Mouse (Mus musculus) thymus, postnatal 36 days (tissue): ENCODE results near the gene Atxn1.

Source experiments
- DNase-seq, 2 experiments: peaks; one replicate each; pipeline ENCODE4 v3.0.0; 2022; ENCODE audit warnings: mixed read lengths in 2 of 2

Gene Atxn1

GRCm38 (mm10) chr13:45891073-45891472 lies 73.7 kb downstream of the Atxn1 start:
- DNase-seq: no peak

- no peak for DNase-seq
Measured at GRCm38 (mm10) chr13:45888953-45889749, 75.7 kb downstream of the Atxn1 start.

- peak; percentile 25 to 53 for DNase-seq
Measured at GRCm38 (mm10) chr13:45884878-45885277, 79.9 kb downstream of the Atxn1 start.

- DNase-seq: no peak
Measured at GRCm38 (mm10) chr13:45883791-45884238, 81.0 kb downstream of the Atxn1 start.

GRCm38 (mm10) chr13:45882976-45883440 lies 81.8 kb downstream of the Atxn1 start:
- no peak for DNase-seq

GRCm38 (mm10) chr13:45880543-45880845 lies 84.3 kb downstream of the Atxn1 start:
- DNase-seq: no peak

GRCm38 (mm10) chr13:45879746-45880542 lies 84.9 kb downstream of the Atxn1 start:
- DNase-seq: no peak

- peak in 1 of 2 experiments; percentile 38 for DNase-seq
Measured at GRCm38 (mm10) chr13:45876939-45877338, 87.9 kb downstream of the Atxn1 start.

GRCm38 (mm10) chr13:45876368-45876760 lies 88.4 kb downstream of the Atxn1 start:
- DNase-seq: peak; percentile 47 to 60

- peak; percentile 51 to 53 for DNase-seq
Measured at GRCm38 (mm10) chr13:45875686-45876367, 89.0 kb downstream of the Atxn1 start.

- DNase-seq: no peak
Measured at GRCm38 (mm10) chr13:45874196-45874595, 90.6 kb downstream of the Atxn1 start.

GRCm38 (mm10) chr13:45872966-45873365 lies 91.8 kb downstream of the Atxn1 start:
- DNase-seq: no peak

GRCm38 (mm10) chr13:45872041-45872746 lies 92.6 kb downstream of the Atxn1 start:
- peak; percentile 42 to 50 for DNase-seq

- peak; percentile 33 to 47 for DNase-seq
Measured at GRCm38 (mm10) chr13:45871554-45871953, 93.3 kb downstream of the Atxn1 start.

GRCm38 (mm10) chr13:45868886-45869285 lies 95.9 kb downstream of the Atxn1 start:
- DNase-seq: no peak

GRCm38 (mm10) chr13:45867273-45867672 lies 97.5 kb downstream of the Atxn1 start:
- DNase-seq: no peak

GRCm38 (mm10) chr13:45866615-45867245 lies 98.1 kb downstream of the Atxn1 start:
- no peak for DNase-seq

GRCm38 (mm10) chr13:45865620-45866019 lies 99.2 kb downstream of the Atxn1 start:
- DNase-seq: no peak

- DNase-seq: no peak
Measured at GRCm38 (mm10) chr13:45863779-45864178, 101.0 kb downstream of the Atxn1 start.

GRCm38 (mm10) chr13:45861885-45862605 lies 102.8 kb downstream of the Atxn1 start:
- no peak for DNase-seq

GRCm38 (mm10) chr13:45861098-45861580 lies 103.7 kb downstream of the Atxn1 start:
- DNase-seq: no peak
